Mouse (Mus musculus) CH12.LX (cell line): ENCODE measurements at regions not wholly inside any gene's neighbourhood (a gene's known extent, or its start where the extent isn't known, plus 50 kb on each side); places are given as distances from the start of the nearest gene placed in this dataset.

Experiments used
- DNase-seq: peaks from one replicate; pipeline ENCODE4 v3.0.0-alpha.2; 2013; ENCODE audit errors: extremely low read depth
- H3K27ac ChIP-seq: 2 replicates; pipeline ENCODE4 v1.5.1; 2012; ENCODE audit warnings: low read depth, mild to moderate bottlenecking, control low read depth, moderate library complexity; ENCODE audit not compliant: insufficient read depth
- H3K27me3 ChIP-seq: replicated peaks from 2 replicates; pipeline ENCODE3; 2012; ENCODE audit warnings: inconsistent platforms
- H3K36me3 ChIP-seq, 2 experiments: replicated peaks in 1 of 2; 2 replicates each; pipeline versions ENCODE3 to v1.6.1; 2012; ENCODE audit warnings: inconsistent platforms in 1 of 2, low read length in 1 of 2, mild to moderate bottlenecking in 1 of 2, mixed read lengths in 1 of 2, moderate library complexity in 1 of 2; ENCODE audit not compliant: control insufficient read depth in 1 of 2, insufficient read depth in 1 of 2
- H3K4me1 ChIP-seq, 2 experiments: 2 replicates each; pipeline ENCODE4 v1.6.1; 2012; ENCODE audit warnings: inconsistent platforms in 1 of 2, moderate library complexity in 1 of 2; ENCODE audit not compliant: insufficient read depth in 2 of 2, control insufficient read depth in 1 of 2
- H3K4me2 ChIP-seq: 2 replicates; pipeline ENCODE4 v1.6.1; 2012; ENCODE audit warnings: low read depth, mild to moderate bottlenecking, control low read depth; ENCODE audit not compliant: poor library complexity, insufficient read depth, severe bottlenecking
- H3K4me3 ChIP-seq, 3 experiments: fragments of 150-350 bp in 1 of 3; sonication (generic) in 1 of 3; replicated peaks in 1 of 3; 2 replicates each; pipeline versions ENCODE3 to v1.5.1; 2011 to 2012; ENCODE audit warnings: low read depth in 2 of 3, low read length in 2 of 3, mild to moderate bottlenecking in 2 of 3, moderate library complexity in 2 of 3, control low read depth in 1 of 3, improper control_type of control experiment in 1 of 3, inconsistent platforms in 1 of 3, mixed read lengths in 1 of 3; ENCODE audit not compliant: poor library complexity in 1 of 3
- H3K79me2 ChIP-seq: replicated peaks from 2 replicates; pipeline ENCODE4 v1.6.1; 2012; ENCODE audit warnings: mild to moderate bottlenecking, moderate library complexity; ENCODE audit not compliant: control insufficient read depth, poor library complexity, insufficient read depth, severe bottlenecking; ENCODE audit errors: extremely low read depth
- H3K9ac ChIP-seq: 2 replicates; pipeline ENCODE4 v1.6.1; 2012; ENCODE audit warnings: low read depth, mild to moderate bottlenecking, control low read depth, moderate library complexity; ENCODE audit not compliant: insufficient read depth
- H3K9me3 ChIP-seq: replicated peaks from 2 replicates; pipeline ENCODE3; 2012; ENCODE audit warnings: low read length, inconsistent platforms, mixed read lengths
- BHLHE40 ChIP-seq: IDR thresholded peaks from 2 replicates; pipeline ENCODE4 v1.6.1; 2011; ENCODE audit warnings: mild to moderate bottlenecking, low read depth, low read length, improper control_type of control experiment
- CHD1 ChIP-seq: IDR thresholded peaks from 2 replicates; pipeline ENCODE4 v1.6.1; 2012; ENCODE audit warnings: low read depth, low read length, improper control_type of control experiment, inconsistent platforms
- CTCF ChIP-seq, 2 experiments: IDR thresholded peaks in 1 of 2; conservative IDR thresholded peaks in 1 of 2; 2 replicates each; pipeline ENCODE4 v1.5.1; 2011 to 2012; ENCODE audit warnings: low read depth in 2 of 2, low read length in 2 of 2, improper control_type of control experiment in 1 of 2, inconsistent platforms in 1 of 2, mild to moderate bottlenecking in 1 of 2, moderate library complexity in 1 of 2
- E2F4 ChIP-seq: IDR thresholded peaks from 2 replicates; pipeline ENCODE4 v1.6.1; 2011; ENCODE audit warnings: low read depth, low read length, improper control_type of control experiment; ENCODE audit not compliant: insufficient replicate concordance
- ETS1 ChIP-seq: conservative IDR thresholded peaks from 2 replicates; pipeline ENCODE4 v1.6.1; 2012; ENCODE audit warnings: low read depth, mild to moderate bottlenecking, inconsistent platforms, low read length, improper control_type of control experiment, moderate library complexity
- HCFC1 ChIP-seq: IDR thresholded peaks from 2 replicates; pipeline ENCODE4 v1.6.1; 2012; ENCODE audit warnings: low read depth, mild to moderate bottlenecking, inconsistent platforms, low read length, improper control_type of control experiment
- KAT2A ChIP-seq: IDR thresholded peaks from 2 replicates; pipeline ENCODE4 v1.6.1; 2012; ENCODE audit warnings: low read length, improper control_type of control experiment, inconsistent platforms; ENCODE audit not compliant: insufficient replicate concordance
- MAX ChIP-seq: IDR thresholded peaks from 2 replicates; pipeline ENCODE4 v1.6.1; 2011; ENCODE audit warnings: low read length, improper control_type of control experiment
- MEF2A ChIP-seq: IDR thresholded peaks from 2 replicates; pipeline ENCODE4 v1.6.1; 2014; ENCODE audit warnings: low read depth, mild to moderate bottlenecking, inconsistent platforms, low read length, improper control_type of control experiment, borderline replicate concordance
- MXI1 ChIP-seq: IDR thresholded peaks from 2 replicates; pipeline ENCODE4 v1.6.1; 2011; ENCODE audit warnings: mild to moderate bottlenecking, low read depth, low read length, improper control_type of control experiment
- MYC ChIP-seq: IDR thresholded peaks from 2 replicates; pipeline ENCODE4 v1.6.1; 2011; ENCODE audit warnings: low read depth, mild to moderate bottlenecking, improper control_type of control experiment, low read length
- NELFE ChIP-seq: IDR thresholded peaks from 2 replicates; pipeline ENCODE4 v1.6.1; 2011; ENCODE audit warnings: low read depth, low read length, improper control_type of control experiment
- PAX5 ChIP-seq: IDR thresholded peaks from 2 replicates; pipeline ENCODE4 v1.6.1; 2012; ENCODE audit warnings: low read length, inconsistent platforms, mixed read lengths
- POLR2A ChIP-seq: IDR thresholded peaks from 2 replicates; pipeline ENCODE4 v1.6.1; 2011; ENCODE audit warnings: low read depth, mild to moderate bottlenecking, improper control_type of control experiment, low read length
- POLR2AphosphoS2 ChIP-seq: IDR thresholded peaks from 2 replicates; pipeline ENCODE4 v1.6.1; 2011; ENCODE audit warnings: low read depth, low read length, improper control_type of control experiment
- RAD21 ChIP-seq: IDR thresholded peaks from 2 replicates; pipeline ENCODE4 v1.6.1; 2011; ENCODE audit warnings: low read depth, mild to moderate bottlenecking, low read length, improper control_type of control experiment, moderate library complexity
- SIN3A ChIP-seq: IDR thresholded peaks from 2 replicates; pipeline ENCODE4 v1.6.1; 2012; ENCODE audit warnings: low read length, improper control_type of control experiment, inconsistent platforms
- SMC3 ChIP-seq: IDR thresholded peaks from 2 replicates; pipeline ENCODE4 v1.6.1; 2011; ENCODE audit warnings: low read depth, low read length, improper control_type of control experiment
- TCF12 ChIP-seq: IDR thresholded peaks from 2 replicates; pipeline ENCODE4 v1.6.1; 2014; ENCODE audit warnings: low read depth, mild to moderate bottlenecking, inconsistent platforms, low read length, improper control_type of control experiment
- UBTF ChIP-seq: IDR thresholded peaks from 2 replicates; pipeline ENCODE4 v1.6.1; 2012; ENCODE audit warnings: low read depth, mild to moderate bottlenecking, inconsistent platforms, low read length, improper control_type of control experiment, moderate library complexity
- USF2 ChIP-seq: conservative IDR thresholded peaks from 2 replicates; pipeline ENCODE4 v1.6.1; 2011; ENCODE audit warnings: low read depth, low read length, improper control_type of control experiment
- ZKSCAN1 ChIP-seq: IDR thresholded peaks from 2 replicates; pipeline ENCODE4 v1.6.1; 2012; ENCODE audit warnings: low read depth, inconsistent platforms, low read length, improper control_type of control experiment, borderline replicate concordance
- ZNF384 ChIP-seq: IDR thresholded peaks from 2 replicates; pipeline ENCODE4 v1.6.1; 2012; ENCODE audit warnings: low read depth, low read length, improper control_type of control experiment, inconsistent platforms
- dilution Hi-C: fragments of 300-500 bp; cut with MboI; formaldehyde crosslinking; loops from 2 replicates; pipeline ENCODE4 v1.14.3; 2020; ENCODE audit warnings: low sequenced_read_pairs; ENCODE audit not compliant: extremely low pct_unique_long_range_greater_than_20kb, extremely low pct_ligation_motif_present
- in situ Hi-C: fragments of 300-500 bp; cut with MboI; formaldehyde crosslinking; loops from 3 replicates; pipeline ENCODE4 v1.14.3; 2019; ENCODE audit warnings: low sequenced_read_pairs, low pct_ligation_motif_present, low pct_unique_long_range_greater_than_20kb, mixed read lengths

DNA sequence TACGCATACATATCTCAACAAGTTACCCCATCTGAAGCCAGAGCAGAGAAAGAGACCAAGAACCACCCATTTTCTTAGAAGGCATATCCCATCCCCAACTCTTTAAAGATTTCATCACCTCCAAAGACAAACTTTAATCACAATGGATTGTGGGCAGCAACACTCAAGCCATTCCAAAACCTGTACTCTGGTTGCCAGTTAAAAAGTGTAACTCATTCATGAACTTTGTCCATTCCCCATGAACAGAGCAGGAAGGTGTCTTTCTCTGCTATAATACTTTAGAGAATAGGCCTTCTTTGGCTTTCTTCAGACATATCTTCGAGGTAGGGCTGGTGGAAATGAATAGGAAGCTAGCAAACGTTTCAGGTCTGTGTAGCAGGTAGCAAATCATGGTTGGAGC, 160.4 kb downstream of the Fzd1 start:
- TF ChIP-seq USF2 (no peak), HCFC1 (no peak)
- in situ Hi-C loops = no loop called here
- Histone ChIP-seq H3K27me3 (no peaks in the 10 kb centered on the region), H3K4me1 (no peaks in the 10 kb centered on the region), H3K9ac (no peak overlapping the region), H3K4me3 (no peak overlapping the region), H3K36me3 (no peaks in the 10 kb centered on the region), H3K27ac (no peak overlapping the region), H3K4me2 (no peak overlapping the region), H3K9me3 (no peaks in the 10 kb centered on the region), H3K79me2 (no peaks in the 10 kb centered on the region)
- DNase-seq = no peak
- dilution Hi-C loops = no loop called here

- no peaks in the 10 kb centered on the region for H3K79me2 ChIP-seq
- H3K36me3 ChIP-seq = no peaks in the 10 kb centered on the region
- in situ Hi-C loops = no loop called here
- no peak for DNase-seq
- H3K4me2 ChIP-seq = no peak overlapping the region
- H3K9me3 ChIP-seq = no peaks in the 10 kb centered on the region
- H3K4me3 ChIP-seq = no peak overlapping the region
- TF ChIP-seq ETS1 (no peak), PAX5 (no peak), MYC (no peak), UBTF (no peak), POLR2AphosphoS2 (no peak), SMC3 (no peak), NELFE (no peak), BHLHE40 (no peak), HCFC1 (no peak), MEF2A (no peak), KAT2A (no peak), MXI1 (no peak), ZKSCAN1 (no peak), E2F4 (no peak)
- TF ChIP-seq, all 38 proteins: peak for 0
- Histone ChIP-seq H3K27me3 (no peaks in the 10 kb centered on the region), H3K9ac (no peak overlapping the region), H3K27ac (no peak overlapping the region), H3K4me1 (no peaks in the 10 kb centered on the region)
- dilution Hi-C loops = no loop called here
Observed at GRCm38 (mm10) chr5:4595010-4595409, 162.8 kb downstream of the Fzd1 start.

- no peak for DNase-seq
- Histone ChIP-seq H3K79me2 (no peaks in the 10 kb centered on the region), H3K27ac (no peak overlapping the region), H3K27me3 (no peaks in the 10 kb centered on the region), H3K4me3 (no peak overlapping the region), H3K36me3 (no peaks in the 10 kb centered on the region), H3K4me1 (no peaks in the 10 kb centered on the region), H3K4me2 (no peak overlapping the region), H3K9me3 (no peaks in the 10 kb centered on the region), H3K9ac (no peak overlapping the region)
- no peak for TF ChIP-seq SIN3A
- no peak for TF ChIP-seq ETS1
- TF ChIP-seq POLR2A = no peak
- TF ChIP-seq SMC3 = no peak
- TF ChIP-seq CHD1 = no peak
- TF ChIP-seq RAD21 = no peak
- no peak for TF ChIP-seq NELFE
- TF ChIP-seq ZKSCAN1 = no peak
- no peak for TF ChIP-seq ZNF384
- TF ChIP-seq E2F4 = no peak
- TF ChIP-seq TCF12 = no peak
- no peak for TF ChIP-seq MAX
- no peak for TF ChIP-seq CTCF (conservative IDR thresholded peaks at IDR 0.05 in 1 of 2, IDR thresholded peaks at IDR 0.05 in 1 of 2; ENCODE audit: low read depth in 2 of 2, low read length in 2 of 2)
- in situ Hi-C loops (no loop called here), dilution Hi-C loops (no loop called here)
Observed at GRCm38 (mm10) chr5:4594562-4594961, 163.3 kb downstream of the Fzd1 start.
